Mouse (Mus musculus): ENCODE data around the gene Mad2l1bp. TPM values are rescaled to one million over a fixed set of nuclear protein-coding genes. Genes with fewer than 3 reads are reported as not detected.

Mad2l1bp gene
- polyA plus RNA-seq, 1 experiment, result 27.1 TPM

DNA sequence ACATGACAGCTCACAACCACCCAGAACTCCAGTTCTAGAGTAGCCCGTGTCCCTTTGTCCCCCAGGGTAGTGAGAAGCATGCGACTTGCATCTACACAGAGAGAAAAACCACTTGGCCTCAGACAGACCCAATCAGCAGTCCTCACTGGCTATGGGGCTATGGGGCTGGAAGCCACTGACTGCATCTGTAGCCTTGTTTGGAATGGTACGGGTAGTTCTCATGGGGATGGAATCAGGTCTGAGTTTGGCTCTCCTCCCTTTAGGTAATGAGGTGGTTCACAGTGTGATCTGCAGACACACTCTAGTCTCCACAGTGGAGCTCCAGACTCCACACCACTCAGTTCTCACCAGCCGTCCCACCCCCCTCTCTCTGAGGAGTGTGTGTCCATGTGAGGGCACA lies 30.1 kb downstream of the Mad2l1bp start:
- H3K4me3 ChIP-seq (ENCODE audit: low read depth, low read length), result no peak overlapping the region
- H3K27ac ChIP-seq (ENCODE audit: insufficient read depth, low read depth, low read length), result no peak overlapping the region
- 95% methylated on average over 4 of the region's 4 CpGs for WGBS
- TF ChIP-seq POLR2A (IDR thresholded peaks at IDR 0.05; ENCODE audit: low read depth, low read length) (no peak), CTCF (IDR thresholded peaks at IDR 0.05; ENCODE audit: extremely low read depth, insufficient read length, insufficient replicate concordance, low read depth, low read length) (no peak)
- no peaks in the 10 kb centered on the region for H3K27me3 ChIP-seq (ENCODE audit: control insufficient read depth, insufficient read depth, low read length)
- H3K4me1 ChIP-seq (ENCODE audit: control insufficient read depth, insufficient read depth, insufficient read length, low read length), result no peaks in the 10 kb centered on the region
- peaks cover 58% of the 10 kb centered on the region for H3K36me3 ChIP-seq (ENCODE audit: control insufficient read depth, insufficient read depth, low read length)

DNA sequence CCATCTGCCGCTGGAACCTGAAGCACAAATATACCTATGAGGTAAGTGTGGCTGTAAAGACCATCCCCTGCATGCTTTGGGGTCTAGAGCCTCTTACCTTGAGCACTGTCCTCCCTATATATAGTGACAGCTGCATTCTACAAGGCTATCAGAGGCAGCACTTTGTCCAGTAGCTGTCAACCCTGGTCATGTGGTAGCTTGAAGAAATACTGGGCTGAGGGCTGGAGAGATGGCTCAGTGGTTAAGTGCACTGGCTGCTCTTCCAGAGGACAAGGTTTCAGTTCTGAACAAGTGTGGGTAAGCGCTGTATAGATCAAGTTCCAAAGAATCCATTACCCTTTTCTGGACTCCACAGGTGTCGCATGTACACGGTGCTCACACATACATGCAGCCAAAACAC lies 30.6 kb downstream of the Mad2l1bp start:
- no peaks in the 10 kb centered on the region for H3K4me1 ChIP-seq (ENCODE audit: control insufficient read depth, insufficient read depth, insufficient read length, low read length)
- no peak overlapping the region for H3K4me3 ChIP-seq (ENCODE audit: low read depth, low read length)
- H3K27me3 ChIP-seq (ENCODE audit: control insufficient read depth, insufficient read depth, low read length), result no peaks in the 10 kb centered on the region
- TF ChIP-seq CTCF (IDR thresholded peaks at IDR 0.05; ENCODE audit: extremely low read depth, insufficient read length, insufficient replicate concordance, low read depth, low read length) (no peak), POLR2A (IDR thresholded peaks at IDR 0.05; ENCODE audit: low read depth, low read length) (no peak)
- H3K36me3 ChIP-seq (ENCODE audit: control insufficient read depth, insufficient read depth, low read length), result peaks cover 58% of the 10 kb centered on the region
- no peak overlapping the region for H3K27ac ChIP-seq (ENCODE audit: insufficient read depth, low read depth, low read length)
- 95% methylated on average over 4 of the region's 4 CpGs for WGBS

DNA sequence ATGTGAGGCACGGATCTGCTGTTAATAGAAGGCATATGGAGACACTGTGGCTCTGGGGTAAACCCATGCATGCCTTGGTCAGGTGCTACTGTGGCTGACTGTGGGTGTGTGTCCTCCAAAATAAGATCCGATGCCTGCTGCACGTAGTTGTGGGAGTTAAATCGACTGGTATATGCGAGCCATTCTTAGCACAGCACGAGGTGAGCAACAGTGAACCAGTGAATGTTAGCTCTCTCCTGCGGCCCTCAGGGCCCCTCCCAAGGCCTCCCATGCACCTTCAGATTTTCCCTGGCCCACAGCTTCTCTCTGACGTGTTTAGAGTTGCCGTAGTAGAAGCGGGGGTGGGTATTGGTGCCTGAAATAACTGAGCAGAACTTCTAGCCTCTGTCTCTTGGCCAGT lies 33.7 kb downstream of the Mad2l1bp start:
- H3K4me3 ChIP-seq (ENCODE audit: low read depth, low read length), result no peak overlapping the region
- H3K27ac ChIP-seq (ENCODE audit: insufficient read depth, low read depth, low read length), result no peak overlapping the region
- H3K36me3 ChIP-seq (ENCODE audit: control insufficient read depth, insufficient read depth, low read length), result peaks cover 32% of the 10 kb centered on the region
- TF ChIP-seq CTCF (IDR thresholded peaks at IDR 0.05; ENCODE audit: extremely low read depth, insufficient read length, insufficient replicate concordance, low read depth, low read length), result no peak
- no peak for TF ChIP-seq POLR2A (IDR thresholded peaks at IDR 0.05; ENCODE audit: low read depth, low read length)
- 93% methylated on average over 10 of the region's 10 CpGs for WGBS
- no peaks in the 10 kb centered on the region for H3K27me3 ChIP-seq (ENCODE audit: control insufficient read depth, insufficient read depth, low read length)
- no peaks in the 10 kb centered on the region for H3K4me1 ChIP-seq (ENCODE audit: control insufficient read depth, insufficient read depth, insufficient read length, low read length)

DNA sequence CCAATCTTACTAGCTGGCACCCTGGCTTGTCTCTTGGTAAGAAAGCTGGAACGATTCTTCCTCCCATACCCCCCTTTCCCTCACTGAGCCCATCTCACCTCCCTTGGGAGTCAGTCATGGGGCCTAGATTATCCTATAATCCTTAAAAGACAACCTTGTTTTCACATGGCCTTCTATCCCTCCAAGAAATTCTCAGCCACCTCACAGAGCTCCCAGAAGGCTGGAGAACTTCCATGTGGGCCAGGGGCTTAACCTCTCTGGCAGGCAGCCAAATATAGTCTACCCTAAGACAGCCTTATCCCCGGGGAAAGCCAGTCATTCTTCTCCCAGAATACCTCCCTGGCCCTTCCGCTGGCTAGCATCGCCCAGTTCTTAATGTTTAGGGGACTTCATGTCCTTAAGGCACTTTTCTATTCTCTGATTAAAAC lies 34.9 kb downstream of the Mad2l1bp start:
- H3K4me1 ChIP-seq (ENCODE audit: control insufficient read depth, insufficient read depth, insufficient read length, low read length), result no peaks in the 10 kb centered on the region
- H3K27ac ChIP-seq (ENCODE audit: insufficient read depth, low read depth, low read length), result no peak overlapping the region
- H3K4me3 ChIP-seq (ENCODE audit: low read depth, low read length), result no peak overlapping the region
- H3K27me3 ChIP-seq (ENCODE audit: control insufficient read depth, insufficient read depth, low read length), result no peaks in the 10 kb centered on the region
- WGBS, result 75% methylated on average over 4 of the region's 4 CpGs
- no peak for TF ChIP-seq POLR2A (IDR thresholded peaks at IDR 0.05; ENCODE audit: low read depth, low read length)
- TF ChIP-seq CTCF (IDR thresholded peaks at IDR 0.05; ENCODE audit: extremely low read depth, insufficient read length, insufficient replicate concordance, low read depth, low read length), result no peak
- peaks cover 26% of the 10 kb centered on the region for H3K36me3 ChIP-seq (ENCODE audit: control insufficient read depth, insufficient read depth, low read length)

DNA sequence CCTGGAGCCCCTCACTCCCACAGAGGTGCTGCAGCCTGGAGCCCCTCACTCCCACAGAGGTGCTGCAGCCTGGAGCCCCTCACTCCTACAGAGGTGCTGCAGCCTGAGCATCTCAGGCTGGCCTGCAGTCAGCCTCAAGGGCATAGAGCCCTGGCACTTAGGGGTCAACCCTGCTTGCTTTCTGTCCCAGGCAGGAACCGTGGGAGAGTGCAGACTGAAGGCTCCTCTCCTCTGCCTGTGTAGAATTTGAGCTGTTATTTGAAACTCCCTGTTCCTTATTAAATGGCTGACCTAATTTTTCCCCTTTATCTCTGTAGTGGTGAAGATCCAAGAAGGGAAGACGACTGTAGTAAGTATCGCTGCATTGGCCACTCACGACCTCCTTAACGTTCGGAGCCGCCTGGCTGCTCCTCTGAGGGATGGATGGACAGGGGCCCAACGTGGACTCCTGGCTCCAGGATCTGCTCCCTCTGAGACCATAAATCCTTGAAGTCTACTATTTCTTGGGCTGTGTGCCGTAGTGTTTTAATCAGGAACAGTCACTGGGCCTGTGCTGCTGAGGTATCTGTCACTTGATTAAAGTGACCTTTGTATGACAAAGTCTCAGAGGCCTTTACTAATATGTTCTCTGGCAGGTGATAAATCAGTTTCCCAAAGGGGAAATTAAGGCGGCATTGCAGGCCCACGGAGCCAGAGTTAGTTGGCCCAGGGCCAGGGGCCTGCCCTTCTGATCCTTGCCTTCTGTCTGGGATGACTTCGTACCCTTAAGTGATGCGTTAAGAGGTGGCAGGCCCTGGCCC lies 35.5 kb downstream of the Mad2l1bp start:
- H3K4me1 ChIP-seq (ENCODE audit: control insufficient read depth, insufficient read depth, insufficient read length, low read length), result no peaks in the 10 kb centered on the region
- no peak overlapping the region for H3K4me3 ChIP-seq (ENCODE audit: low read depth, low read length)
- no peak overlapping the region for H3K27ac ChIP-seq (ENCODE audit: insufficient read depth, low read depth, low read length)
- peaks cover 21% of the 10 kb centered on the region for H3K36me3 ChIP-seq (ENCODE audit: control insufficient read depth, insufficient read depth, low read length)
- TF ChIP-seq POLR2A (IDR thresholded peaks at IDR 0.05; ENCODE audit: low read depth, low read length), result no peak
- no peak for TF ChIP-seq CTCF (IDR thresholded peaks at IDR 0.05; ENCODE audit: extremely low read depth, insufficient read length, insufficient replicate concordance, low read depth, low read length)
- no peaks in the 10 kb centered on the region for H3K27me3 ChIP-seq (ENCODE audit: control insufficient read depth, insufficient read depth, low read length)
- WGBS, result 71% methylated on average over 13 of the region's 13 CpGs

DNA sequence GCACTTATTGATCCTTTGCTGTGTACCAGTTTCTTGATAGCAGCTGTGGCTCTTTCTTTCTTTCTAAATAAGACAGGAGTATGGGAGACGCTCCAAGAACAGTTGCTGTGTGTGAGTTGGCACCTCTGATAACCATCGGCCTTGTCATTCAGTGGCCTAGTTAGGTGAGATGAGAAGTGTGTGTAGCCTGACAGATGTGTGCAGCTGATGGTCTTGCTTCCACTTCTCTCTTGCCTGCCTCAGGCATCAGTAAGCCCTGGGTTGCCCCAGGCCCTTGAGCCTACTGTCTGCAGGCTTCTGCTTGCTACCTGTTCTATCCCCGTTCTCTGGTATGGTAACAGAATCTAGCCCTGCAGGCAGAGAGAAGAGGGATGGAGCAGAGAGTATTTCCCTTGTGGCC lies 36.5 kb downstream of the Mad2l1bp start:
- H3K4me1 ChIP-seq (ENCODE audit: control insufficient read depth, insufficient read depth, insufficient read length, low read length), result no peaks in the 10 kb centered on the region
- peaks cover 14% of the 10 kb centered on the region for H3K36me3 ChIP-seq (ENCODE audit: control insufficient read depth, insufficient read depth, low read length)
- WGBS, result 90% methylated on average over 3 of the region's 3 CpGs
- no peak overlapping the region for H3K27ac ChIP-seq (ENCODE audit: insufficient read depth, low read depth, low read length)
- no peaks in the 10 kb centered on the region for H3K27me3 ChIP-seq (ENCODE audit: control insufficient read depth, insufficient read depth, low read length)
- H3K4me3 ChIP-seq (ENCODE audit: low read depth, low read length), result no peak overlapping the region
- no peak for TF ChIP-seq CTCF (IDR thresholded peaks at IDR 0.05; ENCODE audit: extremely low read depth, insufficient read length, insufficient replicate concordance, low read depth, low read length)
- no peak for TF ChIP-seq POLR2A (IDR thresholded peaks at IDR 0.05; ENCODE audit: low read depth, low read length)

DNA sequence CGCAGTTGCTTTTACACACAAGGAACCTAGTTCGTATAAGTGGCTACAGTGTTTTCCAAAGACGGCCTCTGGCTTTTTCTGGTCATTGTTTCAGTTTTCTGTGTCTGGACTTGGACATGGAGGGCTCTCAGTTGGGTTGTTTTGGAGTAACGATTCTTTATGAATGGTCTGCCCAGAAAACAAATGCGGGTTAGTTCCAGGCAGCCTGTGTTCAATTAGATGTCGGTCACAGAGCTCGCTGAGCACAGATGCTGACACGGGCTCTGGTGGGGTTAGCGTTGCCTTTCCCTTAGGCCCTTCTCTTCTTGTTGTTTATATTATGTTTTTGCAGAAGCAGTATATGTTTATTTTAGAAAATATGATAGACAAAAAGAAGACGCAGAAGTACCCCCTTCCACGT lies 37.2 kb downstream of the Mad2l1bp start:
- peaks cover 13% of the 10 kb centered on the region for H3K36me3 ChIP-seq (ENCODE audit: control insufficient read depth, insufficient read depth, low read length)
- no peak overlapping the region for H3K27ac ChIP-seq (ENCODE audit: insufficient read depth, low read depth, low read length)
- no peaks in the 10 kb centered on the region; the same call in 1 of the 2 replicates for H3K4me1 ChIP-seq (ENCODE audit: control insufficient read depth, insufficient read depth, insufficient read length, low read length)
- no peak overlapping the region for H3K4me3 ChIP-seq (ENCODE audit: low read depth, low read length)
- H3K27me3 ChIP-seq (ENCODE audit: control insufficient read depth, insufficient read depth, low read length), result no peaks in the 10 kb centered on the region
- no peak for TF ChIP-seq CTCF (IDR thresholded peaks at IDR 0.05; ENCODE audit: extremely low read depth, insufficient read length, insufficient replicate concordance, low read depth, low read length)
- TF ChIP-seq POLR2A (IDR thresholded peaks at IDR 0.05; ENCODE audit: low read depth, low read length), result no peak
- WGBS, result 85% methylated on average over 11 of the region's 11 CpGs

Data from small intestine, adult 2 months (tissue).